Mouse (Mus musculus) leukemia stem cell, adult 10-12 weeks (primary cell): ENCODE results near the gene Lman2l. TPM values are rescaled to one million over a fixed set of nuclear protein-coding genes. Genes with fewer than 3 reads are reported as not detected.

Experiments
- polyA plus RNA-seq: library from polyadenylated mRNA; stranded (reverse); fragments of >175 nt; gene quantifications from 2 replicates; pipeline ENCODE4 v1.2.3, GENCODE M21; 2012; ENCODE audit warnings: low replicate concordance

The Lman2l gene
- 4.5 and 5.6 TPM in 2 replicates for polyA plus RNA-seq

GRCm38 (mm10) chr1:36444471-36445464 lies at the start of gene Lman2l:
Gene Lman2l (minus strand): TSS chr1:36445271.

GRCm38 (mm10) chr1:36471181-36472105 lies 26.4 kb upstream of the Lman2l start, which contains the start of gene Cnnm4:
Gene Cnnm4 (plus strand): TSS chr1:36471620.

DNA sequence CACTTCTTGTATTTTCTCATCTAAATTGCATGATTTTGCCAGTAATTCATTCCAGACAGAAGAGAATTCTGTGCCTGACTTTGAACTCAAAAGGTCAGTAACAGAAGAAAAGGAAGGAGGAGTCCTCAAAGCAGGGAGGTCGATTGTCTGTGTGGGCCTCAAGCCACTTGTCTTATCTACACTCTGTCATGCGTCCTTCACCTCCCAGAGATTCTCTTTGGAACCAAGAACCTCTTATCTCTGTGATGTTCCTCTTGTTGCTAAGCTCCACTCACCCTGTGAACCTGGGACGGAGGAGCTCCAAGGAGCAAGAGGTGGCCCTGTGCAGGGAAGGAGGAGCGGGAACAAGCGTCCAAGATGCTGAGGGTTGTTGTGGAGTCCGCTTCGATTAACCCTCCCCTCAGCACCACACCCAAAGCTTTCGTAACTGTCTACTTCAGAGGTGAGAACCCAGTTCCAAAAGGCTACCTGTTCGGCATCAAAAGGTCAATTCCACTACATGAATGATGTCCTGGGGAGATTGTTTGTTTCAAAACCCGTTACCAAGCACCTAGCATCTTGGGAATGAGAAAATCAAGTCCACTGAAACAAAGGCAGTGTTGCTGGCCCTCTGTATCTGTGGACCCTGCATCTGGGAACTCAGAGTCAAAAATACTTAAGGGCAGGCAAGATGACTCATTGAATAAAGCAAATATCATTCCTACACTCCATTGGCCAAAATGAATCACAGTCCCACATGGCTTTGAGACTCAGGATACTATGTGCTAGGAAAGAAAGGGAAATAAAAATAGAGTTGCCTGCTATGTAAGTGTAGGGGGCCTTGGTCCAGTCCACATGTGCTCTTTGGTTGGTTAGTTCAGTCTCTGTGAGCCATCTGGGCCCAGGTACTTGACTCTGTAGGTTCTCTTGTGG lies 72.9 kb downstream of the Lman2l start, which contains the start of gene Fer1l5:
Gene Fer1l5, plus strand, starts transcription at position 358 of the 912 bp plus-strand sequence.

Other genes with a start within 250 kb of the Lman2l start
- 3.7 and 7.1 TPM in 2 replicates for gene Uggt1, start 200.6 kb downstream of the Lman2l start, polyA plus RNA-seq
- gene Neurl3, start 170.6 kb downstream of the Lman2l start, polyA plus RNA-seq: 5.3 and 6.6 TPM in 2 replicates
- gene Arid5a, start 137.5 kb downstream of the Lman2l start, polyA plus RNA-seq: 39.1 and 55.7 TPM in 2 replicates
- 7.5 and 26.5 TPM in 2 replicates for gene Kansl3, start 76.1 kb downstream of the Lman2l start, polyA plus RNA-seq
- not detected in 2 replicates for gene Fer1l5, start 73.0 kb downstream of the Lman2l start, polyA plus RNA-seq
- gene Cnnm4, start 26.3 kb upstream of the Lman2l start, polyA plus RNA-seq: 0.69 and 1.3 TPM in 2 replicates
- 17.9 and 18.7 TPM in 2 replicates for gene Cnnm3, start 66.6 kb upstream of the Lman2l start, polyA plus RNA-seq
- gene Ankrd23, start 91.6 kb upstream of the Lman2l start, polyA plus RNA-seq: 7.4 and 13.1 TPM in 2 replicates
- gene Gm42417, start 94.2 kb upstream of the Lman2l start, polyA plus RNA-seq: not detected in 2 replicates
- 4.4 and 8.5 TPM in 2 replicates for gene Ankrd39, start 102.2 kb upstream of the Lman2l start, polyA plus RNA-seq
- 0.53 and 4.0 TPM in 2 replicates for gene Sema4c, start 113.1 kb upstream of the Lman2l start, polyA plus RNA-seq
- 1.3 TPM in 1 of 2 replicates, not detected in the other for gene Fam178b, start 237.9 kb upstream of the Lman2l start, polyA plus RNA-seq
- gene Cox5b, start 246.2 kb upstream of the Lman2l start, polyA plus RNA-seq: 890 and 1,069 TPM in 2 replicates